Mouse (Mus musculus) MEL (cell line): ENCODE measurements around the gene Cox7a1.

ENCODE experiments used
- CTCF ChIP-seq, 3 experiments: IDR thresholded peaks in 2 of 3; conservative IDR thresholded peaks in 1 of 3; 2 replicates each; pipeline ENCODE4 v1.5.1; 2011 to 2012; ENCODE audit warnings: low read length in 3 of 3, low read depth in 2 of 3, mild to moderate bottlenecking in 2 of 3, improper control_type of control experiment in 1 of 3, inconsistent platforms in 1 of 3, mixed read lengths in 1 of 3, moderate library complexity in 1 of 3; ENCODE audit not compliant: control insufficient read depth in 1 of 3, insufficient read depth in 1 of 3, poor library complexity in 1 of 3, severe bottlenecking in 1 of 3
- EP300 ChIP-seq, 2 experiments: IDR thresholded peaks; 2 replicates each; pipeline ENCODE4 v1.6.1; 2011; ENCODE audit warnings: improper control_type of control experiment in 2 of 2, low read length in 2 of 2, low read depth in 1 of 2, mild to moderate bottlenecking in 1 of 2
- GABPA ChIP-seq: IDR thresholded peaks from 2 replicates; pipeline ENCODE4 v1.6.1; 2012; ENCODE audit warnings: low read depth, mild to moderate bottlenecking, inconsistent platforms, low read length, improper control_type of control experiment, moderate library complexity
- GATA1 ChIP-seq: IDR thresholded peaks from 2 replicates; pipeline ENCODE4 v1.6.1; 2011; ENCODE audit warnings: low read depth, low read length, improper control_type of control experiment
- NELFE ChIP-seq: IDR thresholded peaks from 2 replicates; pipeline ENCODE4 v1.6.1; 2011; ENCODE audit warnings: low read depth, low read length, improper control_type of control experiment
- POLR2A ChIP-seq, 2 experiments: IDR thresholded peaks; 2 replicates each; pipeline ENCODE4 v1.6.1; 2011 to 2012; ENCODE audit warnings: low read length in 2 of 2, mild to moderate bottlenecking in 2 of 2, control low read depth in 1 of 2, improper control_type of control experiment in 1 of 2, low read depth in 1 of 2, moderate library complexity in 1 of 2; ENCODE audit not compliant: control insufficient read depth in 1 of 2, insufficient read depth in 1 of 2, poor library complexity in 1 of 2
- RAD21 ChIP-seq: IDR thresholded peaks from 2 replicates; pipeline ENCODE4 v1.6.1; 2011; ENCODE audit warnings: mild to moderate bottlenecking, low read depth, low read length, improper control_type of control experiment

GRCm38 (mm10) chr7:30178256-30178655, 5.7 kb upstream of the Cox7a1 start:
- no peak for TF ChIP-seq NELFE
- TF ChIP-seq EP300 (IDR thresholded peaks at IDR 0.05; ENCODE audit: low read depth in 1 of 2, low read length in 2 of 2) = no peak
- no peak for TF ChIP-seq GATA1
- no peak for TF ChIP-seq RAD21
- no peak for TF ChIP-seq CTCF (IDR thresholded peaks at IDR 0.05 in 2 of 3, conservative IDR thresholded peaks at IDR 0.05 in 1 of 3; ENCODE audit: control insufficient read depth in 1 of 3, insufficient read depth in 1 of 3, low read depth in 2 of 3, low read length in 3 of 3, poor library complexity in 1 of 3, severe bottlenecking in 1 of 3)
- TF ChIP-seq GABPA = no peak
- no peak for TF ChIP-seq POLR2A (IDR thresholded peaks at IDR 0.05; ENCODE audit: control insufficient read depth in 1 of 2, insufficient read depth in 1 of 2, low read depth in 1 of 2, low read length in 2 of 2, poor library complexity in 1 of 2)
